Mouse (Mus musculus): ENCODE data around the gene Trmo.

GRCm38 (mm10) chr4:46367487-46367959, 21.7 kb downstream of the Trmo start:
- TF ChIP-seq CTCF (IDR thresholded peaks at IDR 0.05; ENCODE audit: insufficient read depth, low read depth, low read length) (no peak), POLR2A (IDR thresholded peaks at IDR 0.05; ENCODE audit: insufficient read depth, low read depth, low read length) (no peak)
